Mouse (Mus musculus): ENCODE results near the gene Dlgap3. TPM values are rescaled to one million over a fixed set of nuclear protein-coding genes. Genes with fewer than 3 reads are reported as not detected.

The Dlgap3 gene
- polyA plus RNA-seq, 1 experiment = not detected

GRCm38 (mm10) chr4:127263438-127264182 lies 94.6 kb downstream of the Dlgap3 start:
- H3K9me3 ChIP-seq (ENCODE audit: control insufficient read depth, low read length) = no peaks in the 10 kb centered on the region
- no peak overlapping the region for H3K4me3 ChIP-seq (replicated peaks)
- H3K36me3 ChIP-seq (ENCODE audit: control insufficient read depth) = no peaks in the 10 kb centered on the region
- H3K4me1 ChIP-seq (ENCODE audit: control insufficient read depth) = no peaks in the 10 kb centered on the region
- no peak for TF ChIP-seq TAL1 (IDR thresholded peaks at IDR 0.05; ENCODE audit: low read length)
- no peak for TF ChIP-seq GATA1 (IDR thresholded peaks at IDR 0.05; ENCODE audit: low read length)
- H3K27me3 ChIP-seq (ENCODE audit: control insufficient read depth) = no peaks in the 10 kb centered on the region

GRCm38 (mm10) chr4:127264183-127264554 lies 95.2 kb downstream of the Dlgap3 start:
- Histone ChIP-seq H3K9me3 (ENCODE audit: control insufficient read depth, low read length) (no peaks in the 10 kb centered on the region), H3K27me3 (ENCODE audit: control insufficient read depth) (no peaks in the 10 kb centered on the region), H3K4me3 (replicated peaks) (no peak overlapping the region), H3K4me1 (ENCODE audit: control insufficient read depth) (no peaks in the 10 kb centered on the region), H3K36me3 (ENCODE audit: control insufficient read depth) (no peaks in the 10 kb centered on the region)
- TF ChIP-seq TAL1 (IDR thresholded peaks at IDR 0.05; ENCODE audit: low read length) = no peak
- no peak for TF ChIP-seq GATA1 (IDR thresholded peaks at IDR 0.05; ENCODE audit: low read length)

GRCm38 (mm10) chr4:127278451-127279001 lies 109.5 kb downstream of the Dlgap3 start:
- Histone ChIP-seq H3K27me3 (ENCODE audit: control insufficient read depth) (no peaks in the 10 kb centered on the region), H3K9me3 (ENCODE audit: control insufficient read depth, low read length) (no peaks in the 10 kb centered on the region), H3K36me3 (ENCODE audit: control insufficient read depth) (no peaks in the 10 kb centered on the region), H3K4me1 (ENCODE audit: control insufficient read depth) (no peaks in the 10 kb centered on the region), H3K4me3 (replicated peaks) (no peak overlapping the region)
- TF ChIP-seq TAL1 (IDR thresholded peaks at IDR 0.05; ENCODE audit: low read length) = no peak
- no peak for TF ChIP-seq GATA1 (IDR thresholded peaks at IDR 0.05; ENCODE audit: low read length)

GRCm38 (mm10) chr4:127279241-127279640 lies 110.2 kb downstream of the Dlgap3 start:
- Histone ChIP-seq H3K36me3 (ENCODE audit: control insufficient read depth) (no peaks in the 10 kb centered on the region), H3K4me1 (ENCODE audit: control insufficient read depth) (no peaks in the 10 kb centered on the region), H3K9me3 (ENCODE audit: control insufficient read depth, low read length) (no peaks in the 10 kb centered on the region), H3K27me3 (ENCODE audit: control insufficient read depth) (no peaks in the 10 kb centered on the region), H3K4me3 (replicated peaks) (no peak overlapping the region)
- TF ChIP-seq TAL1 (IDR thresholded peaks at IDR 0.05; ENCODE audit: low read length) = no peak
- no peak for TF ChIP-seq GATA1 (IDR thresholded peaks at IDR 0.05; ENCODE audit: low read length)

Other genes with a start within 250 kb of the Dlgap3 start
- gene Zmym4, start 201.1 kb upstream of the Dlgap3 start, polyA plus RNA-seq (2012) = 0.01 and 0.03 TPM in 2 replicates
- gene Sfpq, start 147.9 kb upstream of the Dlgap3 start, polyA plus RNA-seq (2012) = 18.9 and 22.2 TPM in 2 replicates
- gene Zmym1, start 108.1 kb upstream of the Dlgap3 start, polyA plus RNA-seq (2012) = 0.02 and 0.03 TPM in 2 replicates
- 0.02 TPM in 1 of 2 replicates, not detected in the other for gene Zmym6, start 91.8 kb upstream of the Dlgap3 start, polyA plus RNA-seq (2012)
- 0.06 TPM in 1 of 2 replicates, not detected in the other for gene Tmem35b, start 45.5 kb upstream of the Dlgap3 start, polyA plus RNA-seq (2012)
- gene Smim12, start 74.6 kb downstream of the Dlgap3 start, polyA plus RNA-seq (2012) = 2.9 and 4.0 TPM in 2 replicates
- not detected in 2 replicates for gene Gja4, start 144.8 kb downstream of the Dlgap3 start, polyA plus RNA-seq (2012)
- not detected in 2 replicates for gene Gjb3, start 161.6 kb downstream of the Dlgap3 start, polyA plus RNA-seq (2012)
- gene Gjb4, start 184.9 kb downstream of the Dlgap3 start, polyA plus RNA-seq (2012) = 0.45 TPM in 1 of 2 replicates, not detected in the other
- not detected in 2 replicates for gene Gjb5, start 189.0 kb downstream of the Dlgap3 start, polyA plus RNA-seq (2012)